ENCODE assay signal across 12 mouse cellular contexts in the genomic region with DNA sequence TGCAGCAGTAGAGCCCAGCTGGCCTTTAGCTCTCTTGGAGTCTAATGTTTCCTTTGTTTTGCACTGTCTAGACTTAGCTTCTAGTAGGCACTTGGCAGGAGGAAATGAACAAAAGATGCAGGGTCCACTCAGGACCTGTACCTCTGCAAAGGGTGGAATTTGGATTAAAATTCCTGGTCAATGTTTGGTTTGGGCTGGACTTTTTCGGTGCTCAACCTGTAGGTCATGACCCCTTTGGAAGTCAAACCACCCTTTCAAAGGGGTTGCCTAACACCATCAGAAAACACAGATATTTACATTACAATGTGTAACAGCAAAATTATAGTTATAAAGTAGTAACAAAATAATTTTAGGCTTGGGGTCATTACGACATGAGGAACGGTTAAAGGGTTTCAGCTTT. TPM values are rescaled to one million over a fixed set of nuclear protein-coding genes. Genes with fewer than 3 reads are reported as not detected.
A peak's percentile ranks its signal among the peaks of the same experiment; 100 is the strongest.
DNase-seq lines count a peak whose midpoint lies in the region; ATAC-seq lines count a peak whose summit lies in the region.
"Had no signal": no experiment of that assay in that cellular context is flagged by ENCODE, and none has a peak within 500 bp of the region (broad histone marks: within the 10 kb centered on the region; RNA-seq: fewer than 3 reads in every experiment).

No protein-coding gene starts in this region.

- H3K27me3 ChIP-seq in heart, embryonic 16.5 days (ENCODE audit: control insufficient read depth, insufficient read depth, low read length), result no peaks in the 10 kb centered on the region
- H3K27me3 ChIP-seq in embryonic facial prominence, embryonic 11.5 days (ENCODE audit: control insufficient read depth, insufficient read depth, low read length), result no peaks in the 10 kb centered on the region
- no peaks in the 10 kb centered on the region for H3K27me3 ChIP-seq in limb, embryonic 15.5 days

- peak overlapping the region; percentile 49; the same call in 1 of the 2 replicates for H3K27ac ChIP-seq in heart, embryonic 16.5 days (ENCODE audit: low read length)
- H3K27ac ChIP-seq in brown adipose tissue, adult 24 weeks (replicated peaks; ENCODE audit: low read depth, low read length), result peak overlapping the region; percentile 76
- H3K27ac ChIP-seq in embryonic facial prominence, embryonic 11.5 days (replicated peaks; ENCODE audit: low read depth, low read length), result peak overlapping the region; percentile 75
- peak overlapping the region; percentile 57 for H3K27ac ChIP-seq in limb, embryonic 15.5 days
- H3K27ac ChIP-seq: hindbrain, embryonic 14.5 days had no signal

- H3K4me1 ChIP-seq in heart, embryonic 16.5 days (ENCODE audit: control insufficient read depth, insufficient read depth, low read length), result peaks cover 34% of the 10 kb centered on the region
- peaks cover 49% of the 10 kb centered on the region for H3K4me1 ChIP-seq in brown adipose tissue, adult 24 weeks (ENCODE audit: control insufficient read depth, insufficient read depth, insufficient read length, low read length)
- H3K4me1 ChIP-seq in embryonic facial prominence, embryonic 11.5 days (ENCODE audit: control insufficient read depth, insufficient read depth, low read length), result peaks cover 22% of the 10 kb centered on the region
- H3K4me1 ChIP-seq in limb, embryonic 15.5 days, result peaks cover 44% of the 10 kb centered on the region

- H3K4me3 ChIP-seq in heart, embryonic 16.5 days (ENCODE audit: low read length), result no peak overlapping the region
- H3K4me3 ChIP-seq in brown adipose tissue, adult 24 weeks (ENCODE audit: insufficient read depth, low read depth, low read length), result no peak overlapping the region
- H3K4me3 ChIP-seq in embryonic facial prominence, embryonic 11.5 days (ENCODE audit: low read depth, low read length), result no peak overlapping the region
- H3K4me3 ChIP-seq in limb, embryonic 15.5 days, result no peak overlapping the region

- WGBS in heart, embryonic 16.5 days, result 83% methylated on average over 3 of the region's 3 CpGs
- 61% methylated on average over 3 of the region's 3 CpGs for WGBS in embryonic facial prominence, embryonic 11.5 days
- WGBS in limb, embryonic 15.5 days, result 68% methylated on average over 3 of the region's 3 CpGs

- no peak for ATAC-seq in heart, embryonic 16.5 days (replicated peaks; ENCODE audit: extremely low read depth, insufficient read depth, low FRiP score)
- no peak for ATAC-seq in embryonic facial prominence, embryonic 11.5 days (replicated peaks; ENCODE audit: insufficient number of reproducible peaks, low FRiP score, low TSS enrichment, low read depth)
- ATAC-seq in limb, embryonic 15.5 days (ENCODE audit: insufficient number of reproducible peaks, low FRiP score, low TSS enrichment, low read depth), result no peak

- no peaks in the 10 kb centered on the region for H3K36me3 ChIP-seq in heart, embryonic 16.5 days (ENCODE audit: control insufficient read depth, insufficient read depth)
- H3K36me3 ChIP-seq in embryonic facial prominence, embryonic 11.5 days (replicated peaks; ENCODE audit: control insufficient read depth, insufficient read depth, low read depth, low read length), result no peaks in the 10 kb centered on the region
- no peaks in the 10 kb centered on the region for H3K36me3 ChIP-seq in limb, embryonic 15.5 days

- no peak for DNase-seq in heart, adult 11 months
- DNase-seq in embryonic facial prominence, embryonic 11.5 days (ENCODE audit: low spot score), result peak; percentile 33
- no peak for DNase-seq in layer of hippocampus, adult 9-10 months (ENCODE audit: low spot score)
- DNase-seq in cerebellum, adult 9-10 months, result no peak
- DNase-seq: adrenal gland, postnatal 36 days; cerebellum, adult 11-12 months; kidney, postnatal 14 days; right cerebral cortex, postnatal 4 days had no signal

- H3K4me2 ChIP-seq in heart, embryonic 16.5 days (ENCODE audit: low read depth, low read length), result no peak overlapping the region
- H3K4me2 ChIP-seq in embryonic facial prominence, embryonic 11.5 days (ENCODE audit: low read depth, low read length), result no peak overlapping the region
- H3K4me2 ChIP-seq in limb, embryonic 15.5 days, result no peak overlapping the region
- H3K4me2 ChIP-seq: hindbrain, embryonic 14.5 days had no signal

- H3K9ac ChIP-seq in heart, embryonic 16.5 days (ENCODE audit: low read length), result 0 out of 2 replicates have a peak overlapping the region, but pooled peaks have one; percentile 26
- no peak overlapping the region for H3K9ac ChIP-seq in embryonic facial prominence, embryonic 11.5 days (replicated peaks; ENCODE audit: low read length)
- no peak overlapping the region for H3K9ac ChIP-seq in limb, embryonic 15.5 days
- H3K9ac ChIP-seq: hindbrain, embryonic 14.5 days had no signal

- H3K9me3 ChIP-seq in heart, embryonic 16.5 days (replicated peaks; ENCODE audit: control insufficient read depth, low read length), result no peaks in the 10 kb centered on the region
- H3K9me3 ChIP-seq in embryonic facial prominence, embryonic 11.5 days (replicated peaks; ENCODE audit: control insufficient read depth, low read length), result no peaks in the 10 kb centered on the region
- H3K9me3 ChIP-seq in limb, embryonic 15.5 days, result no peaks in the 10 kb centered on the region

RNA-seq across cellular contexts. Expression of a gene that starts 21.1 kb away (rescaled TPM):
- 46.3 and 53.6 TPM in 2 replicates for polyA plus RNA-seq in heart, embryonic 16.5 days (2015; fragmentation: Nextera tagmentation; extraction: Ambion mirVana)
- 36.8 and 56.8 TPM in 2 replicates for polyA plus RNA-seq in brown adipose tissue, adult 24 weeks (2012; ENCODE audit: insufficient read depth, insufficient read length, missing spikeins)
- polyA plus RNA-seq in embryonic facial prominence, embryonic 11.5 days (2014; fragmentation: Nextera tagmentation; extraction: Ambion mirVana), result 53.7 and 57.0 TPM in 2 replicates
- polyA plus RNA-seq in limb, embryonic 15.5 days (2015; fragmentation: Nextera tagmentation; extraction: Ambion mirVana), result 38.0 and 40.3 TPM in 2 replicates

RNA-seq across cellular contexts. Expression of a gene that starts 34.1 kb away (rescaled TPM):
- 1.3 and 1.4 TPM in 2 replicates for polyA plus RNA-seq in heart, embryonic 16.5 days (2015; fragmentation: Nextera tagmentation; extraction: Ambion mirVana)
- not detected in 2 replicates for polyA plus RNA-seq in brown adipose tissue, adult 24 weeks (2012; ENCODE audit: insufficient read depth, insufficient read length, missing spikeins)
- polyA plus RNA-seq in embryonic facial prominence, embryonic 11.5 days (2014; fragmentation: Nextera tagmentation; extraction: Ambion mirVana), result 8.5 and 10.2 TPM in 2 replicates
- 1.8 and 1.9 TPM in 2 replicates for polyA plus RNA-seq in limb, embryonic 15.5 days (2015; fragmentation: Nextera tagmentation; extraction: Ambion mirVana)

RNA-seq across cellular contexts. Expression of a gene that starts 48.2 kb away (rescaled TPM):
- 7.6 and 8.3 TPM in 2 replicates for polyA plus RNA-seq in heart, embryonic 16.5 days (2015; fragmentation: Nextera tagmentation; extraction: Ambion mirVana)
- 16.2 and 18.3 TPM in 2 replicates for polyA plus RNA-seq in brown adipose tissue, adult 24 weeks (2012; ENCODE audit: insufficient read depth, insufficient read length, missing spikeins)
- 14.0 TPM in 2 replicates for polyA plus RNA-seq in embryonic facial prominence, embryonic 11.5 days (2014; fragmentation: Nextera tagmentation; extraction: Ambion mirVana)
- polyA plus RNA-seq in limb, embryonic 15.5 days (2015; fragmentation: Nextera tagmentation; extraction: Ambion mirVana), result 9.0 and 10.6 TPM in 2 replicates

RNA-seq across cellular contexts. Expression of a gene that starts 57.7 kb away (rescaled TPM):
- 51.4 and 53.6 TPM in 2 replicates for polyA plus RNA-seq in heart, embryonic 16.5 days (2015; fragmentation: Nextera tagmentation; extraction: Ambion mirVana)
- 4.6 and 13.0 TPM in 2 replicates for polyA plus RNA-seq in brown adipose tissue, adult 24 weeks (2012; ENCODE audit: insufficient read depth, insufficient read length, missing spikeins)
- 44.9 and 46.4 TPM in 2 replicates for polyA plus RNA-seq in embryonic facial prominence, embryonic 11.5 days (2014; fragmentation: Nextera tagmentation; extraction: Ambion mirVana)
- polyA plus RNA-seq in limb, embryonic 15.5 days (2015; fragmentation: Nextera tagmentation; extraction: Ambion mirVana), result 125 and 133 TPM in 2 replicates
